Mouse (Mus musculus) megakaryocyte, embryonic 14.5 days (primary cell): ENCODE results near the gene Brd1.

Experiments
- FLI1 ChIP-seq: IDR thresholded peaks from 2 replicates; pipeline ENCODE4 v1.6.1; 2012; ENCODE audit warnings: low read length, inconsistent platforms, mixed read lengths
- GATA1 ChIP-seq: IDR thresholded peaks from 3 replicates; pipeline ENCODE4 v1.6.1; 2012; ENCODE audit warnings: mixed read lengths, low read length, inconsistent platforms, borderline replicate concordance

GRCm38 (mm10) chr15:88661654-88662053 is 72.4 kb downstream of the Brd1 start:
- TF ChIP-seq GATA1 (no peak), FLI1 (no peak)
